Mouse (Mus musculus): ENCODE results near the gene Slc8a2. TPM values are rescaled to one million over a fixed set of nuclear protein-coding genes. Genes with fewer than 3 reads are reported as not detected.

Gene Slc8a2
- not detected for polyA plus RNA-seq (2017; shearing (Covaris generic))

GRCm38 (mm10) chr7:16129421-16129845 is at the start of gene Slc8a2:
Gene Slc8a2 (plus strand): TSS chr7:16129826.

GRCm38 (mm10) chr7:16098021-16099017 is 31.3 kb upstream of the Slc8a2 start, which contains the start of gene Napa:
Gene Napa (plus strand): TSS chr7:16098458.

GRCm38 (mm10) chr7:16119569-16120261 is 9.9 kb upstream of the Slc8a2 start, which contains the start of gene Kptn:
Gene Kptn (plus strand): TSS chr7:16119895.

GRCm38 (mm10) chr7:16174597-16175541 is 45.2 kb downstream of the Slc8a2 start, which contains the start of gene Meis3:
Gene Meis3 (plus strand): TSS chr7:16175090.

Other genes starting within 250 kb of the Slc8a2 start
- gene Crx, start 249.9 kb upstream of the Slc8a2 start, polyA plus RNA-seq (2017; shearing (Covaris generic)) = not detected
- gene Crxos, start 247.2 kb upstream of the Slc8a2 start, polyA plus RNA-seq (2017; shearing (Covaris generic)) = under 1 TPM in 1 of 2 experiments, not detected in 1; 0.44 TPM
- 100 to 1,000 TPM; 605 to 626 TPM for gene Selenow, start 207.4 kb upstream of the Slc8a2 start, polyA plus RNA-seq (2017; shearing (Covaris generic))
- gene Nop53, start 183.8 kb upstream of the Slc8a2 start, polyA plus RNA-seq (2017; shearing (Covaris generic)) = 100 to 1,000 TPM; 413 to 538 TPM
- under 1 TPM; 0.10 to 0.50 TPM for gene Ehd2, start 162.3 kb upstream of the Slc8a2 start, polyA plus RNA-seq (2017; shearing (Covaris generic))
- 1 to 10 TPM; 5.9 to 7.1 TPM for gene Bicra, start 81.9 kb upstream of the Slc8a2 start, polyA plus RNA-seq (2017; shearing (Covaris generic))
- under 1 TPM in 1 of 2 experiments, not detected in 1; 0.10 TPM for gene Zfp541, start 68.0 kb upstream of the Slc8a2 start, polyA plus RNA-seq (2017; shearing (Covaris generic))
- gene Napa, start 31.4 kb upstream of the Slc8a2 start, polyA plus RNA-seq (2017; shearing (Covaris generic)) = 100 to 1,000 TPM; 196 to 221 TPM
- 10 to 100 TPM; 23.9 to 29.7 TPM for gene Kptn, start 9.9 kb upstream of the Slc8a2 start, polyA plus RNA-seq (2017; shearing (Covaris generic))
- gene Meis3, start 45.3 kb downstream of the Slc8a2 start, polyA plus RNA-seq (2017; shearing (Covaris generic)) = 10 to 100 TPM; 40.0 to 47.0 TPM
- gene Dhx34, start 92.2 kb downstream of the Slc8a2 start, polyA plus RNA-seq (2017; shearing (Covaris generic)) = 10 to 100 TPM; 17.4 to 31.8 TPM
- under 1 TPM in 1 of 2 experiments, not detected in 1; 0.37 TPM for gene C5ar2, start 114.3 kb downstream of the Slc8a2 start, polyA plus RNA-seq (2017; shearing (Covaris generic))
- gene C5ar1, start 129.7 kb downstream of the Slc8a2 start, polyA plus RNA-seq (2017; shearing (Covaris generic)) = 1 to 10 TPM in 1 of 2 experiments, under 1 TPM in 1; 0.17 to 1.1 TPM
- gene Inafm1, start 143.8 kb downstream of the Slc8a2 start, polyA plus RNA-seq (2017; shearing (Covaris generic)) = 1 to 10 TPM; 5.6 to 5.7 TPM
- gene Ccdc9, start 157.0 kb downstream of the Slc8a2 start, polyA plus RNA-seq (2017; shearing (Covaris generic)) = 10 to 100 TPM; 43.3 to 51.9 TPM
- gene Bbc3, start 178.6 kb downstream of the Slc8a2 start, polyA plus RNA-seq (2017; shearing (Covaris generic)) = 10 to 100 TPM; 21.9 to 35.8 TPM

Data from activated CD4-positive, CD25-positive, alpha-beta regulatory T cell (primary cell).